22 mouse cellular contexts compared by ENCODE assay signal in genomic region chr17:12138355-12138754, GRCm38 (mm10). TPM values are rescaled to one million over a fixed set of nuclear protein-coding genes. Genes with fewer than 3 reads are reported as not detected.
A peak's percentile ranks its signal among the peaks of the same experiment; 100 is the strongest.
DNase-seq lines count a peak whose midpoint lies in the region; ATAC-seq and TF ChIP-seq lines count a peak whose summit lies in the region.
"Had no signal": no experiment of that assay in that cellular context is flagged by ENCODE, and none has a peak within 500 bp of the region (broad histone marks: within the 10 kb centered on the region; RNA-seq: fewer than 3 reads in every experiment).

No protein-coding gene starts in this region.

- H3K27ac ChIP-seq in liver, embryonic 13.5 days = peak overlapping the region; percentile 31; the same call in 1 of the 2 replicates
- H3K27ac ChIP-seq in intestine, embryonic 15.5 days = no peak overlapping the region
- no peak overlapping the region for H3K27ac ChIP-seq in intestine, embryonic 16.5 days (ENCODE audit: low read length)
- H3K27ac ChIP-seq in intestine, postnatal 0 days (ENCODE audit: low read depth, low read length) = no peak overlapping the region
- no peak overlapping the region for H3K27ac ChIP-seq in heart, embryonic 12.5 days (ENCODE audit: poor library complexity, severe bottlenecking)

- peaks cover 49% of the 10 kb centered on the region for H3K36me3 ChIP-seq in liver, embryonic 13.5 days
- H3K36me3 ChIP-seq in intestine, embryonic 15.5 days = no peaks in the 10 kb centered on the region
- 0 out of 2 replicates have a peak, but pooled peaks cover 2% of the 10 kb centered on the region for H3K36me3 ChIP-seq in intestine, embryonic 16.5 days (ENCODE audit: control insufficient read depth, insufficient read depth, low read length)
- H3K36me3 ChIP-seq in intestine, postnatal 0 days (ENCODE audit: control insufficient read depth, insufficient read depth) = no peaks in the 10 kb centered on the region
- peaks cover 18% of the 10 kb centered on the region for H3K36me3 ChIP-seq in heart, embryonic 12.5 days

- H3K4me3 ChIP-seq in liver, embryonic 13.5 days (replicated peaks) = no peak overlapping the region
- H3K4me3 ChIP-seq in intestine, embryonic 15.5 days (replicated peaks) = no peak overlapping the region
- no peak overlapping the region for H3K4me3 ChIP-seq in intestine, embryonic 16.5 days (ENCODE audit: low read length)
- H3K4me3 ChIP-seq in intestine, postnatal 0 days (ENCODE audit: low read depth, low read length) = no peak overlapping the region
- H3K4me3 ChIP-seq in heart, embryonic 12.5 days = no peak overlapping the region

- H3K9ac ChIP-seq in liver, embryonic 13.5 days = no peak overlapping the region
- no peak overlapping the region for H3K9ac ChIP-seq in intestine, embryonic 15.5 days
- H3K9ac ChIP-seq in intestine, embryonic 16.5 days (ENCODE audit: low read depth, low read length) = no peak overlapping the region
- no peak overlapping the region for H3K9ac ChIP-seq in intestine, postnatal 0 days (ENCODE audit: low read depth, low read length)
- no peak overlapping the region for H3K9ac ChIP-seq in heart, embryonic 12.5 days

- H3K9me3 ChIP-seq in liver, embryonic 13.5 days (replicated peaks) = no peaks in the 10 kb centered on the region
- no peaks in the 10 kb centered on the region for H3K9me3 ChIP-seq in intestine, embryonic 15.5 days
- H3K9me3 ChIP-seq in intestine, embryonic 16.5 days (ENCODE audit: control insufficient read depth, low read length) = no peaks in the 10 kb centered on the region
- H3K9me3 ChIP-seq in intestine, postnatal 0 days (ENCODE audit: control insufficient read depth) = no peaks in the 10 kb centered on the region
- H3K9me3 ChIP-seq in heart, embryonic 12.5 days (replicated peaks) = no peaks in the 10 kb centered on the region
- H3K9me3 ChIP-seq: G1E had no signal

- no peak for DNase-seq in liver, embryonic 13.5 days
- no peak for DNase-seq in liver
- no peak for DNase-seq in embryo, embryonic 9.5 days (ENCODE audit: extremely low spot score)
- no peak for DNase-seq in adrenal gland, postnatal 36 days
- DNase-seq: adrenal gland, adult 2 months; adrenal gland, adult 8-10 months; adrenal gland, postnatal 10 days; adrenal gland, postnatal 14 days; adrenal gland, postnatal 25 days; B cell, adult 2 months; cerebellum, adult 11 months; cerebellum, adult 11-12 months; cerebellum, adult 18-20 months had no signal

- peak; percentile 22; the same call in 1 of the 2 replicates for TF ChIP-seq CTCF in intestine, postnatal 0 days (IDR thresholded peaks at IDR 0.05; ENCODE audit: low read depth)

- no peaks in the 10 kb centered on the region for H3K27me3 ChIP-seq in liver, embryonic 13.5 days
- H3K27me3 ChIP-seq in intestine, embryonic 15.5 days (replicated peaks) = no peaks in the 10 kb centered on the region
- no peaks in the 10 kb centered on the region for H3K27me3 ChIP-seq in intestine, embryonic 16.5 days (replicated peaks; ENCODE audit: control insufficient read depth, insufficient read depth, low read length)
- no peaks in the 10 kb centered on the region for H3K27me3 ChIP-seq in intestine, postnatal 0 days (replicated peaks; ENCODE audit: control insufficient read depth, insufficient read depth, low read length)
- no peaks in the 10 kb centered on the region for H3K27me3 ChIP-seq in heart, embryonic 12.5 days (replicated peaks)
- H3K27me3 ChIP-seq: CH12.LX, Patski had no signal

- no peak overlapping the region for H3K4me2 ChIP-seq in liver, embryonic 13.5 days
- H3K4me2 ChIP-seq in intestine, embryonic 15.5 days (replicated peaks) = no peak overlapping the region
- H3K4me2 ChIP-seq in intestine, embryonic 16.5 days (ENCODE audit: low read depth, low read length) = no peak overlapping the region
- H3K4me2 ChIP-seq in intestine, postnatal 0 days (replicated peaks; ENCODE audit: low read depth) = no peak overlapping the region
- H3K4me2 ChIP-seq in heart, embryonic 12.5 days = no peak overlapping the region

- ATAC-seq in liver, embryonic 13.5 days (ENCODE audit: low read depth) = no peak
- peak; percentile 39; the same call in 1 of the 2 replicates for ATAC-seq in intestine, embryonic 15.5 days
- peak; percentile 60 for ATAC-seq in intestine, embryonic 16.5 days
- ATAC-seq in intestine, postnatal 0 days = peak; percentile 78
- no peak for ATAC-seq in heart, embryonic 12.5 days (ENCODE audit: insufficient number of reproducible peaks, low FRiP score)
- ATAC-seq: activated CD4-positive, CD25-positive, alpha-beta regulatory T cell, adult 4 months; CD4-positive, CD25-positive, alpha-beta regulatory T cell, adult 4 months; Patski had no signal

- WGBS in liver, embryonic 13.5 days (ENCODE audit: insufficient replicate concordance) = 91% methylated on average over 6 of the region's 6 CpGs
- 88% methylated on average over 6 of the region's 6 CpGs for WGBS in intestine, embryonic 15.5 days
- WGBS in intestine, embryonic 16.5 days = 80% methylated on average over 6 of the region's 6 CpGs
- WGBS in intestine, postnatal 0 days = 73% methylated on average over 6 of the region's 6 CpGs
- 92% methylated on average over 6 of the region's 6 CpGs for WGBS in heart, embryonic 12.5 days

- peaks cover 33% of the 10 kb centered on the region for H3K4me1 ChIP-seq in liver, embryonic 13.5 days (replicated peaks)
- H3K4me1 ChIP-seq in intestine, embryonic 15.5 days (replicated peaks) = no peaks in the 10 kb centered on the region
- no peaks in the 10 kb centered on the region for H3K4me1 ChIP-seq in intestine, embryonic 16.5 days (ENCODE audit: control insufficient read depth, insufficient read depth, low read length)
- H3K4me1 ChIP-seq in intestine, postnatal 0 days (replicated peaks; ENCODE audit: control insufficient read depth, insufficient read depth, low read length) = no peaks in the 10 kb centered on the region
- H3K4me1 ChIP-seq in heart, embryonic 12.5 days (replicated peaks) = no peaks in the 10 kb centered on the region

RNA-seq across cellular contexts. Expression of gene Agpat4, which starts 19.9 kb away (rescaled TPM):
- polyA plus RNA-seq in liver, embryonic 13.5 days (2015; fragmentation: Nextera tagmentation; extraction: Ambion mirVana) = 27.3 and 28.7 TPM in 2 replicates
- polyA plus RNA-seq in intestine, embryonic 15.5 days (2015; fragmentation: Nextera tagmentation; extraction: Ambion mirVana) = 19.6 and 20.2 TPM in 2 replicates
- polyA plus RNA-seq in intestine, embryonic 16.5 days (2015; fragmentation: Nextera tagmentation; extraction: Ambion mirVana) = 17.8 and 19.2 TPM in 2 replicates
- 5.8 and 6.9 TPM in 2 replicates for polyA plus RNA-seq in intestine, postnatal 0 days (2015; fragmentation: Nextera tagmentation; extraction: Ambion mirVana)
- total RNA-seq in adrenal gland, postnatal 36 days (2021) = 10 to 100 TPM; 40.7 to 66.7 TPM
- polyA plus RNA-seq in heart, embryonic 12.5 days (2016; fragmentation: Nextera tagmentation; extraction: Ambion mirVana) = 20.3 and 21.1 TPM in 2 replicates

Comparison
In these comparisons a context has a peak if more than half of its experiments do, and no peak if none do; other contexts are left out.
1. ATAC-seq: peak in intestine, embryonic 15.5 days (single experiment), intestine, embryonic 16.5 days (single experiment) and intestine, postnatal 0 days (single experiment); none in liver, embryonic 13.5 days (single experiment) and heart, embryonic 12.5 days (single experiment).